Mouse (Mus musculus) gastrocnemius, postnatal 14 days (tissue): Measurements from ENCODE around the gene Tex2. TPM values are rescaled to one million over a fixed set of nuclear protein-coding genes. Genes with fewer than 3 reads are reported as not detected.

Experiments used
- DNase-seq: peaks from one replicate; pipeline ENCODE4 v3.0.0; 2021; ENCODE audit warnings: mixed read lengths
- intact Hi-C: fragments of 180-260 bp; cut with DNase I; formaldehyde crosslinking; loops from one replicate; pipeline ENCODE4 v1.15.1; 2025; ENCODE audit warnings: low total_unique reads
- total RNA-seq, 2 experiments: library from RNA; stranded (reverse); gene quantifications; 2 replicates each; pipeline ENCODE4 v1.2.3; 2021

The Tex2 gene
- total RNA-seq, 2 experiments from 2014 or later: 25.2 to 26.5 TPM

GRCm38 (mm10) chr11:106520404-106520803 is 92.8 kb downstream of the Tex2 start:
- DNase-seq: no peak
- intact Hi-C loops: no loop called here

DNA sequence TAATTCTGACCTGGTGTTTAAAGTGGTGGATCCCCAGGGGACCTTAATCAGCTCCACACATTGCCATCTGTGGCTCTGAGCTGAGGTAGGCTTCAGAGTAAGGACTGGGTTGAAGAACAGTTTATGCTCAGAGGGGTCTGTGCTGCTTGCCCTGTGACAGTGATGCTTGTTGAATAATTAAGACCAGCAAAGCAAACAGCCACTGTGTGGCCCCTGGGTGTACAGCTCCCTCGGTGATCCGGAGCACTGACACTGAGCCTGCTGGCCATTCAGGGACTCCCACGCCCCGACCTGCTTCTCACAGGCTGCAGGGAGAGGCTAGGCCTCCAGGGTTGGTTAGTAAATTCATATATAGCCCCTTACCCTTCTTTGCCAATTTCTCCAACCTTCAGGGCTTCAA is 93.7 kb downstream of the Tex2 start:
- intact Hi-C loops: no loop called here
- no peak for DNase-seq

- intact Hi-C loops: no loop called here
- DNase-seq: no peak
Observed at GRCm38 (mm10) chr11:106518391-106518790, 94.8 kb downstream of the Tex2 start.

DNA sequence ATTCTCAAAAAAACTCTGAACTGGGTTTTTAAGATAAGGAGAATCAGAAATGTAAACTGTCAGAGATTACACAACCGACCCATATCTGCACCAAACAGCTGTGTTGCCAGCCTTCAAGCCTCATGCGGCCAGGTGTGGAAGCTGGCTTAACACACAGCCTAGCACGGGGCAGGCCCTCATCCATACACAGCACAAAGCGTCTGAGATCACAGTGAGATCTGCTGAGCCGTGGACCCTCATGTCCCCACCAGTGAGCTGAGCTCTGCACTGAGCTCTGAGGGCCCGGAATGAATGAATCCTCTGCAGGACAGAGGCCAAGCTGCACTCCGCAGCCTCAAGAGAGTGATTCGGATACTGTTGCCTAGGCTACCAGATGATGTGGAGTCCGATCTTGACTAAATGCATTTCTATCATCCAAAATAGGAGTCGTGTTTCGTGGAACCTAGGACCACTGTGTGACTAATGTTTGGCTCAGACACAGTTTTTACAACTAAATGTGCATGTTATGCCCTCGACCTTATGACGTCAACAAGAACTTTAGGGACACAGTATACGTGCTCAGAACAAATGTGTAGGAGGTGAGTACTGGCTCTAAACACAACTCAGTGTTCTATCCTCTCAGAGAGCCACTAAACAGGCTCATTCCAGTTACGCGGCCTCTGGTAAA is 98.0 kb downstream of the Tex2 start:
- DNase-seq: no peak
- intact Hi-C loops: no loop called here

DNA sequence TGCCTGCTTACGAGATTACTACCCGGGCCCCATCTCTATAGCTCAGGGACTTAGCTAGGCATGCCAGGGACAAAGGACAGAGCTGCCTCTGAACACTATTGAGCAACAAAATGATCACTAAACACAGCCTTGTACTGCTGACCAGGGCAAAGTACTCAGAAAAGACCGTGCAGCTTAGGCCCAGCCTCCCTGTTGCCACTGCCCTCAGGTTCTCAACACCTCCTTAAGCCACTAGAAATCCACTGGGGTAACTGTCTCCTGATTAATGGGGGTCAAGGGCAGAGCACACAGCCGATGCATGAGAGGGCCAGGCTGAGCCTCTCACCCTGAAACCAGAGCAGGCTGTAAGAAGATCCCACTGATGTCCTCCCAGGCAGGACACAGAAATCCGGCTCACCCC is 98.8 kb downstream of the Tex2 start:
- DNase-seq: peak; percentile 37
- intact Hi-C loops: loop anchor here (5.0 kb wide), 1 partner anchor 113 kb away; no protein-coding TSS in a partner anchor

DNA sequence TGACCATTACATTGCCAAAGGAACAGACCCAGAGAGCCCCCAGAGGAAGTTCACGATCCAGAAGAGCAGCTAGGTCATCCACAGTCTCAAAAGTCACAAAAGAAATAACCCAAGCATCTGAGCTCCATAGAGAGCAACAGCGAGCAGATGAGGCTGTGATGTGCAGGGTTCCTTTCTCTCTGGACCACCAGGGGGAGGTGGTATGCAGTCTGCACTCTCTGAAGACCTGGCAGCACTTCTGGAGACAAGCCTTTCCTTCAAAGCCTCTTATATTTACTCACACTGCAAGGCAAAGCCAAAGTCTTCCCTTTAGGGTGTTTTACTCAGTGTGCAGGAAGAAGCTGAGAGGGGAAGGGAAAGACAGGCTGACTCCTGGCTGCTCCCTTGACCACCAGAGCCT is 100.1 kb downstream of the Tex2 start:
- intact Hi-C loops: loop anchor here (5.0 kb wide), 1 partner anchor 114 kb away; no protein-coding TSS in a partner anchor
- DNase-seq: peak; percentile 69

- intact Hi-C loops: loop anchor here (5.0 kb wide), 1 partner anchor 115 kb away; no protein-coding TSS in a partner anchor
- no peak for DNase-seq
Observed at GRCm38 (mm10) chr11:106512006-106512390, 101.2 kb downstream of the Tex2 start.

DNA sequence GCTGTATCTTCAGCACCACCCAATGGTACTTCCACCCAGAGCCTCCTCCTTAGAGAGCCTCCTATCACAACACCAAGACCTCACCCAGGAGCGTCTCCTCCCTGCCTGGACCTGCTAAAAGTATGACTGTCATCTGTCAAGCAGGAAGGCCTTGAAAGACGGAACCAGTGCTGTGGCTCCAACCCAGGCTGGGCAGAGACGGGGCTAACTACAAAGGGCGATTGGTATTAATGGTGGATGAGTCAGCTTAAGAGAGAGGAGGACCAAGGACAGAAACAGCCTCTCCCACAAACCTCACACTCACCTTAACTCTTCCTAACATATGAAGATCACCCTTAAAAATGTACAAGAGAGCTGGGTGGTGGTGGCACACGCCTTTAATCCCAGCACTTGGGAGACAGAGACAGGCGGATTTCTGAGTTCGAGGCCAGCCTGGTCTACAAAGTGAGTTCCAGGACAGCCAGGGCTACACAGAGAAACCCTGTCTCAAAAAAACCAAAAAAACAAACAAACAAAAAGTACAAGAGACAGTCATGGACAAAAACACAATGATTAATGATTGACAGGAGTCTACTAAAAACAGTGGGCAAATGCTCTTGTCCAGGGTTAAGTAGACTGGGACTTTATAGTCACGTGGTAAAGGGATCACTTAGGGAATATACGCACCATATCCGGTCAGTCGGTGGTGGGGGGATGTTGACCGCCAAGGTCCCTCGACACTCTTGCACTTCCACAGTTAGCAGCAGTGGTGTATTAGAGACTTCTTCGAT is 101.8 kb downstream of the Tex2 start:
- DNase-seq: no peak
- intact Hi-C loops: loop anchor here (5.0 kb wide), 1 partner anchor 116 kb away; no protein-coding TSS in a partner anchor

GRCm38 (mm10) chr11:106507638-106508037 is 105.6 kb downstream of the Tex2 start:
- no peak for DNase-seq
- intact Hi-C loops: loop anchor here (10.0 kb wide), 1 partner anchor 247 kb away; the partner anchor contains the start of genes Milr1 and Pecam1

GRCm38 (mm10) chr11:106506211-106506610 is 107.0 kb downstream of the Tex2 start:
- intact Hi-C loops: loop anchor here (10.0 kb wide), 1 partner anchor 249 kb away; the partner anchor contains the start of genes Milr1 and Pecam1
- no peak for DNase-seq

GRCm38 (mm10) chr11:106504129-106504528 is 109.1 kb downstream of the Tex2 start:
- no peak for DNase-seq
- intact Hi-C loops: loop anchor here (10.0 kb wide), 1 partner anchor 251 kb away; the partner anchor contains the start of genes Milr1 and Pecam1

DNA sequence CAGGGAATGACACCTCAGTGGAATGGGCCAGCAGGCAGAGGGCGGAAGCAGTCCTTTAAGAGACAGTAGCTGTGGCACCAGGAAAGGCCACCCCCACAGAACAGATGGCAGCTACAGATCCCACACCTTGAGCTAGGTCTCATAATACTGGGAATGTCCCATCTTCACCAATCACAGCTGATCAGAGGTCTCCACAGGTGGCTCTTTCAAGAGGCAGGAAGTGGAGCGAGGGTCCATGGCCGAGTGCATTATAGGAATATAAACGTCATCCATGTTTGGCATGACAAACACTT is 109.9 kb downstream of the Tex2 start:
- intact Hi-C loops: loop anchor here (10.0 kb wide), 1 partner anchor 251 kb away; the partner anchor contains the start of genes Milr1 and Pecam1
- DNase-seq: no peak

DNA sequence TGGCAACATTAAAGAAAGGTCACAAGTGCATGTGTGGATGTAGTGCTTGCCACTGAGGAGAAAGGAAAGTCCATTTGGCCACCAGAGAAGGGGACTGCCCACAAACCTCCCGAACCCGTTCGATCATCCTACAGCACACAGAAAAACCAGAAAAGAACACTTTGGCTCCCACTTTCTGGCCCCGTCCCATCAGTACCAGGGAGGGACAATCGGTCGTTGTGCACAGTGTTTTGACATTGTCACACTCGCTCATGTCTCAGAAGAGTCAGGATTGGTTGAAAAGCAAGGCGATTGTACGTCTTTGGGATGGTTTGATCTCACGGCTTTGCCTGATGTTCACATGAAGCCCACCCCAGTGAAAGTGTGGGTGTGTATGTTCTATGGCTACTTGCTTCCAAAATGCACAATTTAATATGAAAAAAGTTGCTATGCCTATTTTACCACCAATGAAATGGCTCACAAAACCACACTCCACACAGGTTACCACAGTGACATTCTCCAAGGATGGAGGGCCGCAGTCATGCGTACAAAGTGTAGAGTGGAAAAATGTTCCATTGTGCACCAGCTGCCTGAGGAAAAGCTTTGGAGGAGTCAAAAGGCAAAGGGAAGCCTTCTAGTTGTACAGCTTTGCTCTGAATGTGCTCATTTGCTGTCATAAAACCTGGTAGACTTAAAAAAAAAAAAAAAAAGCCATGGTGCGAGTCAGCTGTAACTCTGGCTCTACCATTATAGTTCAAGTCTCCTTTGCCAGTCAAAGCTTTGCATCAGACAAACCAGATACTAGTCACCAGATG is 110.4 kb downstream of the Tex2 start:
- no peak for DNase-seq
- intact Hi-C loops: loop anchor here (10.0 kb wide), 1 partner anchor 252 kb away; the partner anchor contains the start of genes Milr1 and Pecam1

- intact Hi-C loops: loop anchor here (10.0 kb wide), 1 partner anchor 253 kb away; the partner anchor contains the start of genes Milr1 and Pecam1
- no peak for DNase-seq
Observed at GRCm38 (mm10) chr11:106502159-106502505, 111.1 kb downstream of the Tex2 start.

GRCm38 (mm10) chr11:106501308-106502158 is 111.7 kb downstream of the Tex2 start:
- DNase-seq: peak; percentile 79
- intact Hi-C loops: loop anchor here (10.0 kb wide), 1 partner anchor 253 kb away; the partner anchor contains the start of genes Milr1 and Pecam1

DNA sequence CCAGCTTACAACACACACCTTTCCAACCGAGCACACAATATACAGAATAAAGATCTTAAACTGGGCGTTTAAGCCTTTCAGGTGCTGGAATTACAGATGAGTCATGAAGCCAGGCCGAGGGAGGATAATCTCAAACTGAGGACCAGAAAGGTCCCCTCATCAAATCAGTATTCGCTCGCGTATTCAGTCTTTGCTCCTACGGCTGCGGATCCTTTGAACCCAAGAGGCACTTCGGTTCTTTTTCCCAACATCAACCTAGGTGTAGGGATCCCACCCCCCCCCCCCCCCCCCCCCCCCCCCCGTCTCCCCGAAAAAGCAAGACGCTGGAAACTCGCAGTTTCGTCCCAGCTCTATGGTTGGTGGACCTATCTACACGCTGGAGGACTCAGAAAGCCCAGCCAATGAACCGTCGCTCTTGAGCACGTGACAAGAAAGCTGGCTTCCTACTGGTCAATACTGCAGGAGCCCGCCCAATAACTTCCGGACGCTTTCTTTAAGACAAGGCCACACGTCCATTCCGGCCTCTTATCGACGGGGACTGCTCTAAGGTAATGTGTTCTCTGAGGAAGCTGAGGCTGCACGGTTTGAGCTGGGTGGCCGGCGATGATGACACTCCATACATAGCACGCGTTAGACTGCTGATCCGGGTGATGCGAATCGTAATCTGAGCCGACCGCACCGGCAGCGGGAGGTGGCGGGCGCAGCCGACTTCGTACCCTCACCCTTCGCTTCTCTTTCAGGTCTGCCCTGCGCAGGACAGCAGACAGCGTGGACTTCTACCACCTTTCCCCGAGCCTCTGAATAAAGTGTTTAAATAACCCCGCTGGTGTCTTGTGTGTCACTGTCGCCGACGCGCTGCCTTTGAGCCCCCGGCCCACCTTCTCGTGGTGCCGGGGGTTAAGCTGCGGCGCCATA is 112.6 kb downstream of the Tex2 start:
- intact Hi-C loops: loop anchor here (10.0 kb wide), 1 partner anchor 254 kb away; the partner anchor contains the start of genes Milr1 and Pecam1
- DNase-seq: peak; percentile 90

DNA sequence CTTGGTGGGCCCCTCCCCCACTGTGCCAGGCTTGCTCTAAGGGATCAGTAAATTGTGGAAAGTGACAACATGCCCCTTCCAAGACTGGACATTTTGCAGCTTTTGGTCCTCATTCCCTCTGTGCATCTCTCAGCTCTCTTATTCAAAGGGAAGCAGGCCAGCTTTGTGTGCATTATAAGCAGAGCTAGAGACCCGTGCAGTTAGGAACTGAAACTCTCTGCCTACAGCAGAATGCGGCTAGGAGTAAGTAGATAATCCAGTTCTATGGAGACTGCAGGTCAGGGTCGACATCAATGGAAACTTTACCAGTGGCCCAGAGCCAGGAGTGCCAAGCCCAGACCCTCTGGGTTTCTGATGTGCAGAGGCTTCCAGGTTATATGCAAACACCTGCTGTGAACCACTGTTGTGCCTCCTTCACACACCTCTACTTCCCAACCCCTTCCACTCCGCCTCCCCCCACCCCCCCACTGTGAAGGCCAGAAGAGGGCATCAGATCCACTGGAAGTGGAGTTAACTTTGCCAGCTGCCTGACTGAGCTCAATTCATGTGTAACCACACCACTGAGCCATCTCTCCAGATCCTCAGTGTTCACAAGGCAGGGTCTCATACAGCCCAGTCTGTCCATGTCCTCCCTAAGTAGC is 114.4 kb downstream of the Tex2 start:
- no peak for DNase-seq
- intact Hi-C loops: no loop called here
